Mouse (Mus musculus) lung, postnatal 0 days (tissue): ENCODE results near the gene Csk. TPM values are rescaled to one million over a fixed set of nuclear protein-coding genes. Genes with fewer than 3 reads are reported as not detected.

Experiments used
- ATAC-seq: fragments of 200-750 bp; cut with Nextera tagmentation; 2 replicates; pipeline ENCODE4 v1.8.0; 2017; ENCODE audit warnings: moderate library complexity
- DNase-seq: peaks from one replicate; pipeline ENCODE4 v3.0.0-alpha.2; 2016; ENCODE audit warnings: low spot score
- H3K27ac ChIP-seq: fragments of 300-500 bp; sonication (generic); 2 replicates; pipeline ENCODE4 v1.5.1; 2014; ENCODE audit warnings: antibody characterized with exemption, mild to moderate bottlenecking, low read length, mixed read lengths
- H3K27me3 ChIP-seq: fragments of 300-500 bp; sonication (generic); replicated peaks from 2 replicates; pipeline ENCODE4 v1.6.1; 2014; ENCODE audit warnings: low read length, mixed read lengths; ENCODE audit not compliant: insufficient read depth
- H3K36me3 ChIP-seq: fragments of 300-500 bp; sonication (generic); 2 replicates; pipeline ENCODE4 v1.6.1; 2014; ENCODE audit warnings: low read length, mixed read lengths; ENCODE audit not compliant: insufficient read depth
- H3K4me1 ChIP-seq: fragments of 300-500 bp; sonication (generic); 2 replicates; pipeline ENCODE4 v1.6.1; 2014; ENCODE audit warnings: antibody characterized with exemption, low read depth, low read length, mixed read lengths; ENCODE audit not compliant: insufficient read depth
- H3K4me2 ChIP-seq: fragments of 300-500 bp; sonication (generic); replicated peaks from 2 replicates; pipeline ENCODE4 v1.6.1; 2014; ENCODE audit warnings: low read depth, mild to moderate bottlenecking, low read length, moderate library complexity, mixed read lengths
- H3K4me3 ChIP-seq: fragments of 300-500 bp; sonication (generic); 2 replicates; pipeline ENCODE4 v1.5.1; 2014; ENCODE audit warnings: low read depth, low read length
- H3K9ac ChIP-seq: fragments of 300-500 bp; sonication (generic); replicated peaks from 2 replicates; pipeline ENCODE4 v1.6.1; 2014; ENCODE audit warnings: low read depth, mild to moderate bottlenecking
- H3K9me3 ChIP-seq: fragments of 300-500 bp; sonication (generic); 2 replicates; pipeline ENCODE4 v1.6.1; 2016; ENCODE audit warnings: low read length, mixed read lengths
- CTCF ChIP-seq: IDR thresholded peaks from 2 replicates; pipeline ENCODE4 v1.5.1; 2016; ENCODE audit warnings: antibody characterized with exemption, mild to moderate bottlenecking
- EP300 ChIP-seq: IDR thresholded peaks from 2 replicates; pipeline ENCODE4 v1.6.1; 2016; ENCODE audit warnings: antibody characterized with exemption, mild to moderate bottlenecking, control low read depth
- WGBS: fragments of 180-500 bp; shearing (Covaris S2); extraction: QIAGEN DNeasy Blood & Tissue Kit; methylation state at CpG from one replicate; pipeline ENCODE4 v1.1.7; 2014; 5-methylcytosine and 5-hydroxymethylcytosine counted together
- polyA plus RNA-seq: library from polyadenylated mRNA; unstranded; fragments of >200 nt; fragmentation: Nextera tagmentation; extraction: Ambion mirVana; gene quantifications from 2 replicates; pipeline ENCODE4 v1.2.1, GENCODE M21; 2015

The Csk gene
- polyA plus RNA-seq, 1 experiment from 2014 or later, result 25.6 TPM

DNA sequence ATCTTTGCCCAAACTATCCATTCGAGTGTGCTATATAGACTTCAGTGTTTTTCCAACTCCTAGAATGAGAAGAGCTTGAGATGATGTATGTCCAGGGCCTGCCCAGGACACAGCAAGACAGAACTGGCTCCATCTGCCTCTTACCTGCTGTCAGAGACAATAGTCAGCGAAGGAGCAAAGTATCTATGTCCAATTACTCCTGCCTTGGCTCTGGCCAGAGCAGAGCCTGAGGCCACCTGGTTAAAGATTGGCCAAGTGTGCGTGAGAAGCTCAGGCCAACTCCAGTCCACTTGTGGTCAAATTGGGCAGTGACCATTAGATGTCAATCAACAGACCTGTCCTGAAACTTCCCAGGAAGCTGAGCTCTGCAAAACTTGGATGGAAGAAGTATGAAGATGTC lies 16.1 kb upstream of the Csk start:
- Histone ChIP-seq H3K27ac (no peak overlapping the region), H3K4me2 (no peak overlapping the region), H3K9me3 (no peaks in the 10 kb centered on the region), H3K4me3 (no peak overlapping the region), H3K4me1 (no peaks in the 10 kb centered on the region), H3K27me3 (no peaks in the 10 kb centered on the region), H3K9ac (no peak overlapping the region), H3K36me3 (no peaks in the 10 kb centered on the region)
- 83% methylated on average over 3 of the region's 3 CpGs for WGBS
- ATAC-seq, result no peak
- DNase-seq, result no peak
- no peak for TF ChIP-seq CTCF
- no peak for TF ChIP-seq EP300

GRCm38 (mm10) chr9:57668277-57668676 lies 14.8 kb upstream of the Csk start:
- DNase-seq, result no peak
- TF ChIP-seq CTCF (no peak), EP300 (no peak)
- Histone ChIP-seq H3K27me3 (no peaks in the 10 kb centered on the region), H3K9me3 (no peaks in the 10 kb centered on the region), H3K9ac (no peak overlapping the region), H3K27ac (0 out of 2 replicates have a peak overlapping the region, but pooled peaks have one; percentile 20), H3K4me1 (no peaks in the 10 kb centered on the region), H3K4me2 (no peak overlapping the region), H3K36me3 (no peaks in the 10 kb centered on the region), H3K4me3 (no peak overlapping the region)
- WGBS, result 0% methylated on average over 1 of the region's 1 CpGs
- no peak for ATAC-seq

DNA sequence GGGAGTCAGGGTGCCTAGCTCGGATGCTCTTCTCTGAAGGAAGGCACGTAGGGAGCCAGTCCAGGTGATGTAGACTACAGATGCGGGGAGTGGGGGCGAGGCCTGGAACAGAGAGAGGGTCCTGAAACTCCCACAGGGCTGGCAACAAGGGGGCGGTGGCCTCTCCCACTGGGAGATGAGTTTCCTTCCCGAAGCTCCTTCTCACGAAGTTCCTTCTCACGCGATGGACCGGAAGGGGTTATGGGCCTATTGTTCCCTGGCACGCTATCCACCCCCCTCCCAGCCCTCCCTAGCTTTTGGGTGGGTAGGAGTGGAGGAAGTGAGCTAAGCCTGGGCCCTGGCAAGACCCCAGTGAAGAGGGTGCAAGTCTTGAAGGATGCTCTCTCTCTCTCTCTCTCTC lies 14.4 kb upstream of the Csk start:
- H3K27ac ChIP-seq, result peak overlapping the region; percentile 58

GRCm38 (mm10) chr9:57667136-57667535 lies 13.7 kb upstream of the Csk start:
- no peaks in the 10 kb centered on the region for H3K27me3 ChIP-seq
- no peak for TF ChIP-seq CTCF
- no peak for TF ChIP-seq EP300
- H3K4me3 ChIP-seq, result no peak overlapping the region
- no peak overlapping the region for H3K4me2 ChIP-seq
- H3K9me3 ChIP-seq, result no peaks in the 10 kb centered on the region
- no peak for ATAC-seq
- H3K4me1 ChIP-seq, result no peaks in the 10 kb centered on the region
- H3K36me3 ChIP-seq, result no peaks in the 10 kb centered on the region
- peak overlapping the region; percentile 58 for H3K27ac ChIP-seq
- no peak overlapping the region for H3K9ac ChIP-seq
- no peak for DNase-seq
- 60% methylated on average over 3 of the region's 3 CpGs for WGBS

More for the DNA sequence above, 14.4 kb upstream of the Csk start:
- Histone ChIP-seq H3K27me3 (no peaks in the 10 kb centered on the region), H3K36me3 (no peaks in the 10 kb centered on the region), H3K9me3 (no peaks in the 10 kb centered on the region), H3K4me2 (no peak overlapping the region), H3K9ac (no peak overlapping the region), H3K4me1 (no peaks in the 10 kb centered on the region), H3K4me3 (no peak overlapping the region)
- DNase-seq (peak; percentile 63), ATAC-seq (peak; percentile 90)
- TF ChIP-seq CTCF (no peak), EP300 (peak; percentile 99)
- WGBS, result 49% methylated on average over 11 of the region's 11 CpGs

DNA sequence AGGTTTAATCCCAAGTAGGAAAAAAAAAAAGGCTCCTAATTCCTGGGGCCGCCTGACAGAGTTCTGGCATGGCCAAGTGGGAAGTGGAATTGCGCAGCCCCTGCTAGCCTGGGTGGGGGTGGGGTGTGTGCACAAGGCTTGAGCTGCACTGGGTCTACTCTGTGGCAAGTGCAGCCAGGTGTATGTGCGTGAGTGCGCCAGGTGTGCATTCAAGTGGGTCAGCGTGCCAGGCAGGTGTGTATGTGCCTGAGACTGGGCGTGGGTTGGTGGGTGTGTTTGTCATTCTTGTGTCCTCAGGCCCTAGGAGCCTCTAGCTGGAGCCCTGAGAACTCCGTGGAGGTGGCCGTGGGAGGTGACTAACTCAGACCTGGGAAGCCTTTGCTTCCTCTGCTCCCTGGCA lies 13.1 kb upstream of the Csk start:
- DNase-seq (peak; percentile 29), ATAC-seq (peak; percentile 64)
- whole genome bisulfite sequencing, result 56% methylated on average over 8 of the region's 8 CpGs
- H3K9ac ChIP-seq, result no peak overlapping the region
- H3K9me3 ChIP-seq, result no peaks in the 10 kb centered on the region
- no peak for TF ChIP-seq CTCF
- no peak for TF ChIP-seq EP300
- H3K4me2 ChIP-seq, result no peak overlapping the region
- peak overlapping the region; percentile 58; the same call in 1 of the 2 replicates for H3K27ac ChIP-seq
- no peaks in the 10 kb centered on the region for H3K4me1 ChIP-seq
- no peaks in the 10 kb centered on the region for H3K27me3 ChIP-seq
- no peak overlapping the region for H3K4me3 ChIP-seq
- H3K36me3 ChIP-seq, result no peaks in the 10 kb centered on the region

DNA sequence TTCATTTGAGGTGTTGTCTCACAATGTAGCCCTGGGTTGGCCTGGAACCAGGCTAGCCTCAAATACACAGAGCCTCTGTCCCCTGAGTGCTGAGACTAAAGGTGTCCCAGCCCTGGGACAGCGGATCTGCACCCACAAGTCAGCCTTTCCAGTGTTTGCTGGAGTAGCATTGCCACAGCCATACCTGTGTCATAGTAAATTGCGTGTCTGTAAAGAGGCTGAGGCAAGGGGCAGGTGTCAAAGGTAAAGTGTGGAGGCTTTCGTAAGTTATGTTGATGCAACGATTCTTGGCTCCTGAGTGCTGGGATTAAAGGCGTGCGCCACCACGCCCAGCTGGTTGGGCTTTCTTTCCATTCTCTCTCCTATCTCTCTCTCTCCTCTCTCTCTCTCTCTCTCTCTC lies 11.2 kb upstream of the Csk start:
- Histone ChIP-seq H3K4me3 (no peak overlapping the region), H3K36me3 (no peaks in the 10 kb centered on the region), H3K27me3 (no peaks in the 10 kb centered on the region), H3K4me1 (no peaks in the 10 kb centered on the region), H3K9ac (no peak overlapping the region), H3K9me3 (no peaks in the 10 kb centered on the region), H3K27ac (no peak overlapping the region), H3K4me2 (no peak overlapping the region)
- no peak for DNase-seq
- WGBS, result 37% methylated on average over 7 of the region's 7 CpGs
- TF ChIP-seq EP300, result no peak
- no peak for TF ChIP-seq CTCF
- ATAC-seq, result no peak

- Histone ChIP-seq H3K4me3 (no peak overlapping the region), H3K4me2 (no peak overlapping the region), H3K9ac (no peak overlapping the region), H3K27ac (no peak overlapping the region), H3K9me3 (no peaks in the 10 kb centered on the region), H3K27me3 (no peaks in the 10 kb centered on the region), H3K36me3 (no peaks in the 10 kb centered on the region), H3K4me1 (no peaks in the 10 kb centered on the region)
- 42% methylated on average over 3 of the region's 3 CpGs for WGBS
- no peak for TF ChIP-seq CTCF
- TF ChIP-seq EP300, result no peak
- DNase-seq (peak; percentile 4), ATAC-seq (no peak)
These were observed 8.1 kb upstream of the Csk start for GRCm38 (mm10) chr9:57661552-57661951.
